ENCODE assay signal across 13 mouse cellular contexts in the genomic region with DNA sequence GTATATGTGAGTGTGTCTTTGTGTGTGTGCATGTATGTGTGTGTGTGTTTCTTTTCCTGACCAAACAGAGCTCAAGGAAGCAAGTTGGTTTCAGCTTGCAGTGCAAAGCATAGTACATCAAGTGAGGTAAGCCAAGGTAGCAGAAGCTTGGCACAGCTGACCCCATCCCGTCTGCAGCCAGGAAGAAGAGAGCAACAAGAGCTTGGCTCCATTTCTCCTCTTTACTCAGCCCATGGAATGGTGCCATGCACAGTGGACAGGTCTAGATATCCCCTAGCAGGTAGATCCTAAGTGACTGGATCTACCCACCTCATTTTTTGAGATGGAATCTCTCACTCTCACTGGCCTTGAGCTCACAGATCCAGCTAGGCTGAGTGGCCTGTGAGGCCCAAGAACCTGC.
"Had no signal": no experiment of that assay in that cellular context is flagged by ENCODE, and none has a peak within 500 bp of the region (broad histone marks: within the 10 kb centered on the region; RNA-seq: fewer than 3 reads in every experiment).

No protein-coding gene starts in this region.

- H3K27me3 ChIP-seq: limb, embryonic 13.5 days; liver, embryonic 12.5 days; lung, embryonic 15.5 days; megakaryocyte, embryonic 14.5 days; stomach, embryonic 15.5 days had no signal

- DNase-seq: kidney, adult 8-10 months; kidney, postnatal 36 days; layer of hippocampus, adult 9-11 months; layer of hippocampus, postnatal 36 days; lung, postnatal 14 days; right cerebral cortex, postnatal 14 days; thymus, postnatal 36 days had no signal

- H3K9ac ChIP-seq: limb, embryonic 13.5 days; liver, embryonic 12.5 days; lung, embryonic 15.5 days; stomach, embryonic 15.5 days had no signal

- H3K4me1 ChIP-seq: liver, embryonic 12.5 days; stomach, embryonic 15.5 days had no signal

- H3K27ac ChIP-seq: limb, embryonic 13.5 days; liver, embryonic 12.5 days; lung, embryonic 15.5 days; macrophage; stomach, embryonic 15.5 days had no signal

- H3K4me3 ChIP-seq: limb, embryonic 13.5 days; liver, embryonic 12.5 days; lung, embryonic 15.5 days; megakaryocyte, embryonic 14.5 days; stomach, embryonic 15.5 days had no signal

- H3K36me3 ChIP-seq: limb, embryonic 13.5 days; liver, embryonic 12.5 days; lung, embryonic 15.5 days; stomach, embryonic 15.5 days had no signal
